Mouse (Mus musculus): ENCODE measurements around the gene Cd28. TPM values are rescaled to one million over a fixed set of nuclear protein-coding genes. Genes with fewer than 3 reads are reported as not detected.

Gene Cd28
- total and polyA plus RNA-seq, 3 experiments = not detected

DNA sequence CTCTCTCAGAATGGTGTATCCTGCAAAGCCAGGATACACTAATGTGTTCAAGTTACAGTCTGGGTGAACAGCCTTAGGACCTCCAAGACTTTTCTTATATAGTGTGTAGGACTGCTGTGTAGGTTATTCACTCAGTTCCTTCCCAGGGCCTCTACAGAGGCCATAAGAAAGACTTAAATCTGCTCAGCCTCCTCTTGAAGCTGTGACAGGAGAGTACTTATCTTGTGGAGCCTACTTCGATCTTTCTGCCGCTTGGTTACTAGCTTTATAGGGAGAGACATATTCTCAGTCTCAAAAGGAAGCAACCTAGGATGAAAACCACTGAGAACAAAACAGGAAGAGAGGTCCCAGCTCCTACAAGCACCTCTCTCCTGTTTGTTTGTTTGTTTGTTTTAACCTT is 62.6 kb downstream of the Cd28 start:
- Histone ChIP-seq H3K79me2 (ENCODE audit: control insufficient read depth, insufficient read depth, low read length, poor library complexity) (no peaks in the 10 kb centered on the region), H3K4me3 (ENCODE audit: control insufficient read depth in 1 of 2, insufficient read depth in 1 of 2, low read depth in 2 of 2, low read length in 2 of 2) (no peak overlapping the region), H3K27ac (ENCODE audit: control insufficient read depth, low read depth, low read length) (no peak overlapping the region), H3K9ac (ENCODE audit: control insufficient read depth, low read depth, low read length, poor library complexity, severe bottlenecking) (no peak overlapping the region), H3K36me3 (ENCODE audit: control insufficient read depth in 1 of 2, insufficient read depth in 2 of 2, low read length in 2 of 2) (no peaks in the 10 kb centered on the region), H3K9me3 (replicated peaks; ENCODE audit: insufficient read depth, low read length) (no peaks in the 10 kb centered on the region), H3K27me3 (ENCODE audit: control insufficient read depth in 1 of 2, insufficient read depth in 2 of 2, low read length in 2 of 2) (no peaks in the 10 kb centered on the region; a peak in 1 of 4 replicates), H3K4me1 (ENCODE audit: control insufficient read depth in 1 of 2, insufficient read depth in 2 of 2, low read length in 2 of 2) (no peaks in the 10 kb centered on the region)
- no peak for TF ChIP-seq NRF1 (IDR thresholded peaks at IDR 0.05; ENCODE audit: insufficient read depth, low read depth, low read length, poor library complexity, severe bottlenecking)
- no peak for TF ChIP-seq MAX (IDR thresholded peaks at IDR 0.05; ENCODE audit: low read length)
- TF ChIP-seq E2F4 (IDR thresholded peaks at IDR 0.05; ENCODE audit: borderline replicate concordance, low read depth, low read length) = no peak
- no peak for TF ChIP-seq KAT2A (conservative IDR thresholded peaks at IDR 0.05; ENCODE audit: low read depth, low read length)
- TF ChIP-seq MEF2A (IDR thresholded peaks at IDR 0.05; ENCODE audit: extremely low read depth, insufficient replicate concordance, low read depth, low read length, poor library complexity, severe bottlenecking) = no peak
- no peak for TF ChIP-seq UBTF (IDR thresholded peaks at IDR 0.05; ENCODE audit: borderline replicate concordance, insufficient read depth, low read depth, low read length)
- TF ChIP-seq ZKSCAN1 (IDR thresholded peaks at IDR 0.05; ENCODE audit: low read depth, low read length) = no peak
- TF ChIP-seq TBP (IDR thresholded peaks at IDR 0.05; ENCODE audit: low read depth, low read length) = no peak
- no peak for TF ChIP-seq USF1 (IDR thresholded peaks at IDR 0.05; ENCODE audit: low read depth, low read length)
- TF ChIP-seq GATA1 (IDR thresholded peaks at IDR 0.05; ENCODE audit: low read depth, low read length) = no peak
- DNase-seq (ENCODE audit: low read depth, low spot score) = no peak

DNA sequence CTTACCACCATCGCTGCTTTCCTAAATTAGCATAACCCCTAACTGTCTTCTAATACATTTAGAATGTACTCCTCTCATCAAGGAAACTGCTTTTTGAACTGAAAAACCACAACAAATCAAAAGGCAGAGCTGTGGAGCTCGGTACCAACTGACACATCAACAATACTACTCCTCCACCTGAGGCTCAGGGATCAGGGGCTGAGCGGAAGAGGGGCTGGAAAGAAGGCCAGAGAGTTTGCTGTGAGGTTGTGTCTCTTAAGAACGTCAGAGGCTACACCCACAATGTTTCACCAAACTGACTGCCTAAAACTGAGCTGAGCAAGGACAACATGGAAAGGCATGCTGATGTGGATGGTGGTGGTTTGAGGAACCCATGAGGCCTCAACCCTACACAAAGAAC is 65.1 kb downstream of the Cd28 start:
- H3K9me3 ChIP-seq (replicated peaks; ENCODE audit: insufficient read depth, low read length) = no peaks in the 10 kb centered on the region
- H3K4me1 ChIP-seq (ENCODE audit: control insufficient read depth in 1 of 2, insufficient read depth in 2 of 2, low read length in 2 of 2) = no peaks in the 10 kb centered on the region
- no peaks in the 10 kb centered on the region for H3K79me2 ChIP-seq (ENCODE audit: control insufficient read depth, insufficient read depth, low read length, poor library complexity)
- no peak for DNase-seq (ENCODE audit: low read depth, low spot score)
- no peak overlapping the region for H3K9ac ChIP-seq (ENCODE audit: control insufficient read depth, low read depth, low read length, poor library complexity, severe bottlenecking)
- no peak overlapping the region for H3K27ac ChIP-seq (ENCODE audit: control insufficient read depth, low read depth, low read length)
- no peaks in the 10 kb centered on the region; a peak in 1 of 4 replicates for H3K27me3 ChIP-seq (ENCODE audit: control insufficient read depth in 1 of 2, insufficient read depth in 2 of 2, low read length in 2 of 2)
- TF ChIP-seq ZNF384 (IDR thresholded peaks at IDR 0.05; ENCODE audit: low read depth, low read length) = no peak
- no peak for TF ChIP-seq MXI1 (IDR thresholded peaks at IDR 0.05; ENCODE audit: low read depth, low read length)
- no peak for TF ChIP-seq UBTF (IDR thresholded peaks at IDR 0.05; ENCODE audit: borderline replicate concordance, insufficient read depth, low read depth, low read length)
- no peak for TF ChIP-seq NELFE (IDR thresholded peaks at IDR 0.05; ENCODE audit: low read depth, low read length)
- TF ChIP-seq BHLHE40 (IDR thresholded peaks at IDR 0.05; ENCODE audit: borderline replicate concordance, low read depth, low read length) = no peak
- no peak for TF ChIP-seq NRF1 (IDR thresholded peaks at IDR 0.05; ENCODE audit: insufficient read depth, low read depth, low read length, poor library complexity, severe bottlenecking)
- no peak for TF ChIP-seq POLR2A (IDR thresholded peaks at IDR 0.05; ENCODE audit: control insufficient read depth in 1 of 2, insufficient read depth in 1 of 2, low read depth in 1 of 2, low read length in 2 of 2, poor library complexity in 1 of 2)
- TF ChIP-seq E2F4 (IDR thresholded peaks at IDR 0.05; ENCODE audit: borderline replicate concordance, low read depth, low read length) = no peak
- TF ChIP-seq KAT2A (conservative IDR thresholded peaks at IDR 0.05; ENCODE audit: low read depth, low read length) = no peak
- TF ChIP-seq USF2 (IDR thresholded peaks at IDR 0.05; ENCODE audit: borderline replicate concordance in 1 of 2, insufficient read depth in 1 of 2, low read depth in 1 of 2, low read length in 2 of 2) = no peak
- no peak for TF ChIP-seq JUND (IDR thresholded peaks at IDR 0.05; ENCODE audit: low read depth, low read length)
- no peak for TF ChIP-seq MEF2A (IDR thresholded peaks at IDR 0.05; ENCODE audit: extremely low read depth, insufficient replicate concordance, low read depth, low read length, poor library complexity, severe bottlenecking)
- TF ChIP-seq CHD1 (IDR thresholded peaks at IDR 0.05; ENCODE audit: low read depth, low read length) = no peak
- no peak for TF ChIP-seq MYC (IDR thresholded peaks at IDR 0.05; ENCODE audit: low read depth, low read length)
- no peak for TF ChIP-seq RAD21 (IDR thresholded peaks at IDR 0.05; ENCODE audit: low read depth, low read length)
- no peak for TF ChIP-seq MAZ (IDR thresholded peaks at IDR 0.05; ENCODE audit: low read depth, low read length)
- TF ChIP-seq POLR2AphosphoS2 (IDR thresholded peaks at IDR 0.05; ENCODE audit: low read length) = no peak
- no peak for TF ChIP-seq USF1 (IDR thresholded peaks at IDR 0.05; ENCODE audit: low read depth, low read length)
- no peak for TF ChIP-seq MYB (IDR thresholded peaks at IDR 0.05; ENCODE audit: low read depth, low read length)
- no peaks in the 10 kb centered on the region for H3K36me3 ChIP-seq (ENCODE audit: control insufficient read depth in 1 of 2, insufficient read depth in 2 of 2, low read length in 2 of 2)
- H3K4me3 ChIP-seq (ENCODE audit: control insufficient read depth in 1 of 2, insufficient read depth in 1 of 2, low read depth in 2 of 2, low read length in 2 of 2) = no peak overlapping the region
